Mouse (Mus musculus) Muller cell, postnatal 12 days (primary cell): ENCODE data around the gene Sri.

Experiments
- DNase-seq: peaks from one replicate; pipeline ENCODE4 v3.0.0-alpha.2; 2015; ENCODE audit errors: inconsistent ontology term

Sri gene

DNA sequence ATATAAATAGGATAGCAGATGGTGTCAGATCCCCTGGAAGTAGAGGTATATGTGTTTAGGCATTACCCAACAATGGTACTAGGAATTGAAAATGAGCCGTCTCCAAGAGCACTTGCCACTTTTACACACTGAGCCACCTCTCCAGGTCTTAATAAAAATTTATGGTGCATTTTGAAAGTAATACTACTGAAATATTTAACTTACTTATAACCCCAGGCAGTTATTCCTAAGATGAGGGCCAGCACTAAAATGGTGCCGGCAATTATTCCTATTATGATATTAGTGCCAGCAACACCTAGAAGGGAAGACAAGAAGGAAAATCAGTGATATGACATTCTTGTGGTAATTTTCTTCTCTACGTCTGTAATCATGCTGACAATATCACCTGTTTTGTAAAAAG, 65.8 kb downstream of the Sri start:
- DNase-seq = no peak

DNA sequence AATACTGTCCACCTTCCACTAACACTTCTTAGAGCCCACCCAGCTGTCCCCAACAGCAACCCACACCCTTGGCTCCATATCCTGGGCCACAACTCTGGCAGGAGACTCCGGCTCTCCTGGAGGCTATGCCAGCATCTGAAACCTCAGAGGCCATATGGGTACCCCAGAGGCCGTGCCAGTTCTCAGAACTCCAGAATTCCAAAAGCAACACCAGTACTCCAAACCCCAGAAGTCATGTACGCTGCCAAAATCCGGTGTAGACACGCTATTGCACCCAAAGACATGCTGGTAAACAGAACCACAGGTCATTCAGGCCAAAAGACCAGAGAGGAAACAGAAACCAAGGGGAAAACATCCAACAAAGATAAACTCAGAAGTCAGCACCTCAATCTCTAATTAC, 66.4 kb downstream of the Sri start:
- DNase-seq = no peak

DNA sequence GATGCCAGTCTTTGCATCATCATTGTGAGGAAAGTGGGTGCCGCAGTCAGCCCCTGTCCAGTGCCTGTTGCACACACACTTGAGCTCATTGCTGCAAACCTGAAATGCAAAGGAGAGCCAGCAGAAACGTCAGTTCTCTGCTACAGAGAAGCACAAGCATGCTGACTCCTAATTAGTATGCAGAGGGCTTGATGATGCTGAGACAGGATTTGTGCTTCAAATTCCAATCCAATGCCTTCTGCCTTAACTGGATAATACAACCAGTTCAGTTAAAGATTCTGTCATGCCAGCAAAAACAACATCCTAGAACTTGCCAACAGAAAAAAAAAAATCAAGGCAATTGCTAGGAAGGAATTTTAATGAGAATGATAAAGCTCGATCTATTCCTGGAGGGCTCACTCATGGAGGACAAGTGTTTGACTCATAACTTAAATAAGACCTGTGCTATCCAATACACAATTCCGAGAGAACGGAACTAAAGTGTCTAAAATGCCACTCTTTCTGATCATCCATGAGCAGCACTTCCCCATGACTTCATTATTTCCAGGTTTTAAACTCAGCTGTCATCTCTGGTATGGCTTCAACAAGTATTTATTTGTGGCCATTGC, 70.8 kb downstream of the Sri start:
- peak; percentile 91 for DNase-seq
